Mouse (Mus musculus): ENCODE results near the gene Vmn2r6.
"Not testable (repeated sequence)": the region's sequence is repeated elsewhere in the genome, so short reads cannot be mapped to it uniquely, and the experiment has no call there.

Gene Vmn2r6

GRCm38 (mm10) chr3:64565730-64566129 lies at the start of gene Vmn2r6:
Vmn2r6 (minus strand) TSS chr3:64565830.
- not testable (repeated sequence) for DNase-seq (ENCODE audit: extremely low spot score, low read depth, low spot score)

- no peak for DNase-seq (ENCODE audit: extremely low spot score, low read depth, low spot score)
Measured at GRCm38 (mm10) chr3:64587618-64588017, 22.0 kb upstream of the Vmn2r6 start.

GRCm38 (mm10) chr3:64568793-64569192 lies 3.2 kb upstream of the Vmn2r6 start:
- DNase-seq (ENCODE audit: extremely low spot score, low read depth, low spot score): not testable (repeated sequence)

- not testable (repeated sequence) for DNase-seq (ENCODE audit: extremely low spot score, low read depth, low spot score)
Measured at GRCm38 (mm10) chr3:64523585-64523984, 42.0 kb downstream of the Vmn2r6 start.

- DNase-seq (ENCODE audit: extremely low spot score, low read depth, low spot score): not testable (repeated sequence)
Measured at GRCm38 (mm10) chr3:64509742-64510141, 55.9 kb downstream of the Vmn2r6 start, which contains the start of gene Vmn2r5. Vmn2r5 (minus strand) TSS chr3:64509842.

All from hindlimb bud, embryonic 11.5 days (tissue).